Mouse (Mus musculus) liver, postnatal 0 days (tissue): ENCODE measurements around the gene Aph1a.

Experiments used
- CTCF ChIP-seq: sonication (generic); IDR thresholded peaks from 2 replicates; pipeline ENCODE4 v1.5.1; 2016; ENCODE audit warnings: antibody characterized with exemption, low read depth
- EP300 ChIP-seq: IDR thresholded peaks from 2 replicates; pipeline ENCODE4 v1.6.1; 2016; ENCODE audit warnings: antibody characterized with exemption, low read depth, mild to moderate bottlenecking

GRCm38 (mm10) chr3:95871392-95871867 lies 22.3 kb upstream of the Aph1a start, which contains the start of gene Mrps21:
- no peak for TF ChIP-seq CTCF
- TF ChIP-seq EP300 = peak; percentile 39; the same call in 1 of the 2 replicates
